Mouse (Mus musculus): Measurements from ENCODE around the gene Myo1f. TPM values are rescaled to one million over a fixed set of nuclear protein-coding genes. Genes with fewer than 3 reads are reported as not detected.

The Myo1f gene
- polyA plus RNA-seq, 1 experiment from 2014 or later = 6.4 TPM

DNA sequence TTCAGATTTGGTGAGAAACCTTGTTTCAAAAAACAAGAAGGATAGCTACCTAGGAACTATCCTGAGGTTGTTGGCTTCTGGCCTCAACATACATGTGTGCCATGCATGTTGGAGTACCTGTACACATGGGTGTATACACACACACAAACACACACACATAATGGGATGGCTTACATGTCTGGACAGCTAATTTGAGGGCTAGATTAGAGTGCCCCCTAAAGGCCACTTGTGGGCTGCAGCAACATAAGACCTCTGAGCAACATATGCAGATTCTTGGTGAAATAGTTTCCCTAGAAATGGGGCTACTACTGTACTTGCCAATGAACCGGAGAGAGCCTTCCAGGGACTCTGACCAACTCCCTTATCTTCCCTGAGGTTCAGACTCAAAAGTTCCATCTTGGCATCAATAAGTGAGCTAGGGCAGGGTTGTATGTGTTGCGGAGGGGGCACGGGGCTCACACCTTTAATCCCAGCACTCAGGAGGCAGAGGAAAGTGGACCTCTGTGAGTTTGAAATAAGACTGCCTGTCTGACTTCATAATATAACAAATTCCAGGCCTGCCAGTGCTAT, 16.3 kb upstream of the Myo1f start:
- Histone ChIP-seq H3K27me3 (replicated peaks) (no peaks in the 10 kb centered on the region), H3K4me2 (no peak overlapping the region), H3K36me3 (peaks cover 20% of the 10 kb centered on the region), H3K4me1 (no peaks in the 10 kb centered on the region), H3K27ac (no peak overlapping the region), H3K4me3 (replicated peaks) (no peak overlapping the region), H3K9ac (no peak overlapping the region), H3K9me3 (no peaks in the 10 kb centered on the region)
- no peak for ATAC-seq (ENCODE audit: insufficient read depth, low FRiP score, low read depth)
- WGBS = 85% methylated on average over 3 of the region's 3 CpGs

DNA sequence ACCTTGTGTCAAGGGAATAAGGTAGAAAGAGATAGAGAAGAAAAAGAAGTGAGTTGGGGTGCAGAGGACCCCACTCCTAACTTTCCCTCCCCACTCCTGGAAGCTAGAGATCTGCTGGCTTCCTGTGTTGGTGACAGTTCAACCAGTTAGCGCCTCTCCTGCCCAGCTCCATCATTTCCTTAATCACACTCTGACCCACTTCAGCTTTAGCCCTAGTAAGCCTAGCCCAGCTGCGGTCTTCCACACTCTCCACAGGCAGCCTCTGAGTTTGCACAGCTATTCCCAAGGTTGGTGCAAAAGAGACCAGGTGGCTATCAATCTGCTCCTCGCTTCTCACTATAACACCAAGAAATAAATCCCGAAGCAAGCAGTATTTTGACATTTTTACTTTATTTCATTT, 15.6 kb upstream of the Myo1f start:
- Histone ChIP-seq H3K27ac (no peak overlapping the region), H3K36me3 (peaks cover 26% of the 10 kb centered on the region), H3K27me3 (replicated peaks) (no peaks in the 10 kb centered on the region), H3K4me1 (no peaks in the 10 kb centered on the region), H3K4me2 (no peak overlapping the region), H3K4me3 (replicated peaks) (no peak overlapping the region), H3K9ac (no peak overlapping the region), H3K9me3 (no peaks in the 10 kb centered on the region)
- ATAC-seq (ENCODE audit: insufficient read depth, low FRiP score, low read depth) = no peak
- WGBS = 93% methylated on average over 4 of the region's 4 CpGs

DNA sequence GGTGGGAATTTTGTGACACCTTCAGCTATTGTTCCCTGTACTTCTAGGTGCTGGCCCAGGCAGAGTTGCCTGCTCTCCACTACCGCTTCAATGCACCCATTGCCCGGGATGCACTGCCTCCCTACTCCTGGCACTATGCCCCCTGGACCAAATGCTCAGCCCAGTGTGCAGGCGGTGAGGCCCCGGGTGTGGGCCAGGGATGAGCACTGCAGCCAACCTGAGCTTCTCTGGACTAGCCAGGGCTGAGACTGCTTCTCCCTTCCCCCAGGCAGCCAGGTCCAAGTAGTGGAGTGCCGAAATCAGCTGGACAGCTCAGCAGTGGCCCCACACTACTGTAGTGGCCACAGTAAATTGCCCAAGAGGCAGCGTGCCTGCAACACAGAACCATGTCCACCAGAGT, 6.3 kb upstream of the Myo1f start:
- H3K9ac ChIP-seq = no peak overlapping the region
- WGBS = 90% methylated on average over 6 of the region's 6 CpGs
- no peak overlapping the region for H3K4me3 ChIP-seq (replicated peaks)
- no peak overlapping the region for H3K4me2 ChIP-seq
- H3K27ac ChIP-seq = no peak overlapping the region
- H3K4me1 ChIP-seq = no peaks in the 10 kb centered on the region
- H3K9me3 ChIP-seq = no peaks in the 10 kb centered on the region
- H3K36me3 ChIP-seq = peaks cover 28% of the 10 kb centered on the region
- H3K27me3 ChIP-seq (replicated peaks) = no peaks in the 10 kb centered on the region
- no peak for ATAC-seq (ENCODE audit: insufficient read depth, low FRiP score, low read depth)

DNA sequence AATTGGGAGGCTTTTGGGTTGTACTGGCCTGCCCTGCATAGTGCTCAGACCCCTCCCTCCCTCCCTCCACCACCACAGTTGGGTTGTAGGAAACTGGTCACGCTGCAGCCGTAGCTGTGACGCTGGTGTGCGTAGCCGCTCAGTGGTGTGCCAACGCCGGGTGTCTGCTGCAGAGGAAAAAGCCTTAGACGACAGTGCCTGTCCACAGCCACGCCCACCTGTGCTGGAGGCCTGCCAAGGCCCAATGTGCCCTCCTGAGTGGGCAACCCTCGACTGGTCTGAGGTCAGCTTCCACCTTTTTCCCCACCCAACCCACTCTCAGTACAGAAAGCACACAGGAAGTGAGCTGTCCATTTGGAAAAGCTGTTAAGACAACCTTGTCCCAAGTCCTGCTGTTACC, 5.1 kb upstream of the Myo1f start:
- ATAC-seq (ENCODE audit: insufficient read depth, low FRiP score, low read depth) = no peak
- no peak overlapping the region for H3K27ac ChIP-seq

DNA sequence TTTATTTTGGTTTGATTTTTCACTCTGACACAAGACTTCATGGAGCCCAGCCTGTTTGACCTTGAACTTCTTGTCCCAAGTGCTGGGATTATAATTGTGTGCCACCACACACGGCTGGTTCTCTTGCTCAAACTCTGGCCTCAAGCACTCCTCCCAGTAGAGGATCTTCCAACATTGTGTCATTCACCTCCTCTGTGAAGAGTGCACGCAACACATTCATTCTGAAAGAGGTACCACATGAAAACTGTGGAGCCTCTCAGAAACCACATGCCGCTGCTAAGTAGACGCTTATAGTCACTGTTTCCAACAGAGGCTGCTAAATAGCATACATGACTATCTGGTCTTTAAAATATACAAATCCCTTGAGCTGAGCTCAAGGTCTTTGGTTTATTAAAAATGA, 3.4 kb upstream of the Myo1f start:
- H3K36me3 ChIP-seq = peaks cover 16% of the 10 kb centered on the region
- H3K9me3 ChIP-seq = no peaks in the 10 kb centered on the region
- H3K27ac ChIP-seq = no peak overlapping the region
- ATAC-seq (ENCODE audit: insufficient read depth, low FRiP score, low read depth) = no peak
- H3K9ac ChIP-seq = no peak overlapping the region
- no peaks in the 10 kb centered on the region for H3K27me3 ChIP-seq (replicated peaks)
- 85% methylated on average over 4 of the region's 4 CpGs for WGBS
- no peaks in the 10 kb centered on the region for H3K4me1 ChIP-seq
- H3K4me3 ChIP-seq (replicated peaks) = no peak overlapping the region
- no peak overlapping the region for H3K4me2 ChIP-seq

More for the DNA sequence above, 5.1 kb upstream of the Myo1f start:
- no peak overlapping the region for H3K9ac ChIP-seq
- H3K4me1 ChIP-seq = no peaks in the 10 kb centered on the region
- H3K4me2 ChIP-seq = no peak overlapping the region
- no peak overlapping the region for H3K4me3 ChIP-seq (replicated peaks)
- H3K36me3 ChIP-seq = peaks cover 19% of the 10 kb centered on the region
- H3K9me3 ChIP-seq = no peaks in the 10 kb centered on the region
- WGBS = 78% methylated on average over 10 of the region's 10 CpGs
- no peaks in the 10 kb centered on the region for H3K27me3 ChIP-seq (replicated peaks)

DNA sequence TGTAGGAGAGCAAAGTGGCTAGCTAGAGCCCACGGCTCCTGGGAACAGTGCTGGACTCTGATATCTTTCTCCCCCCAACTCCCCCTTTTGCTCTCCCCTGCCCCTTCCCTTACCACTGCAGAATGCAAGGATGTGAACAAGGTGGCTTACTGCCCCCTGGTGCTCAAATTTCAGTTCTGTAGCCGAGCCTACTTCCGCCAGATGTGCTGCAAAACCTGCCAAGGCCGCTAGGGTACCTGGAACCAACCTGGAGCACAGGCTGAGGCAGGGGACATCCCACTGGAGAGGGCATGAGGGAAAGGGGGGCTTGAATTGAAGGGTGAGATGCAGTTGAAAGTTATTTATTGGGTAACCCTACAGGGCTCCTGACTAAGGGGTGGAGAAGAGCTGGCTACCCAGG, 2.5 kb upstream of the Myo1f start:
- Histone ChIP-seq H3K4me2 (no peak overlapping the region), H3K27ac (no peak overlapping the region), H3K4me1 (no peaks in the 10 kb centered on the region), H3K9ac (no peak overlapping the region), H3K27me3 (replicated peaks) (no peaks in the 10 kb centered on the region), H3K4me3 (replicated peaks) (no peak overlapping the region), H3K36me3 (peaks cover 16% of the 10 kb centered on the region), H3K9me3 (no peaks in the 10 kb centered on the region)
- WGBS = 44% methylated on average over 4 of the region's 4 CpGs
- ATAC-seq (ENCODE audit: insufficient read depth, low FRiP score, low read depth) = no peak

DNA sequence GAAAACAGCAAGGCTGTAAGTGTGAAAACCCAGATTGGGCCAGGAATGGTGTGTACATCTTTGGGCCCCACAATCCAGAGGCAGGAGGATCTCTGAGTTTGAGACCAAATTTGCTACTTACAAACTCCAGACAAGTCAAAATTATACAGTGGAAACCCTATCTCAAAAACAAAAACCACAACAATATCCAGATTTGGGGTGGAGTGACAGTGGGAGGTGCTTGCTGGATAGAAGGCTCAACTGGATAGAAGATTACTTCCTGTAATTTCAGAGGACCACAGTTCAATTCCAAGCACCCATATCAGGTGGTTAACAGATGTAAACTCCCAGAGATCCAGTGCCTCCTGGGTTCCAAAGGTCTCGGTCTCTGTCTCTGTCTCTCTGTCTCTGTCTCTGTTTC, 971 bp upstream of the Myo1f start:
- Histone ChIP-seq H3K27ac (no peak overlapping the region), H3K9me3 (no peaks in the 10 kb centered on the region), H3K36me3 (peaks cover 5% of the 10 kb centered on the region; the same call in 1 of the 2 replicates), H3K4me2 (no peak overlapping the region), H3K4me3 (replicated peaks) (no peak overlapping the region), H3K9ac (no peak overlapping the region), H3K4me1 (no peaks in the 10 kb centered on the region), H3K27me3 (replicated peaks) (no peaks in the 10 kb centered on the region)
- 94% methylated on average over 1 of the region's 1 CpGs for WGBS
- ATAC-seq (ENCODE audit: insufficient read depth, low FRiP score, low read depth) = no peak

DNA sequence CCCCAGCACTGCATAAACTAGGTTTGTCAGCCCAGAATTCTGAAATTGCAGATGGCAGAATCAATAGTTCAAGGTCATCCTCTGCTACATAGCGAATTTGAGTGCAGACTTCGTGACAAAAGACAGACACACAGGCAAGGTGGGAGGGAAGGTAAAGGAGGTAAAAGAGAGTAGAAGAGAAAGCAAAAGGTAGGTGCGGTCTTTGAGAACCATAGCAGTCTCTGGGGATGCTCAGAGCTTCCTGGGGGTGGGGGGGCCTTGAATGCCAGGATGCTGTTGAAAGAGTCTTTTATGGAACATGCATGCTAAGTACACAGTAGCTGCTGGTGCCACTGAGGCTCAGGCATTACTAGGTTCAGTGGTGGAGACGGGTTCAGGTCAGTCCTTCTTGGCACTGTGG, 2.4 kb downstream of the Myo1f start:
- no peak overlapping the region for H3K27ac ChIP-seq
- no peaks in the 10 kb centered on the region for H3K27me3 ChIP-seq (replicated peaks)
- H3K9me3 ChIP-seq = no peaks in the 10 kb centered on the region
- no peak for ATAC-seq (ENCODE audit: insufficient read depth, low FRiP score, low read depth)
- H3K4me2 ChIP-seq = no peak overlapping the region
- WGBS = 64% methylated on average over 4 of the region's 4 CpGs
- H3K4me3 ChIP-seq (replicated peaks) = no peak overlapping the region
- no peak overlapping the region for H3K9ac ChIP-seq
- no peaks in the 10 kb centered on the region for H3K36me3 ChIP-seq
- no peaks in the 10 kb centered on the region for H3K4me1 ChIP-seq

DNA sequence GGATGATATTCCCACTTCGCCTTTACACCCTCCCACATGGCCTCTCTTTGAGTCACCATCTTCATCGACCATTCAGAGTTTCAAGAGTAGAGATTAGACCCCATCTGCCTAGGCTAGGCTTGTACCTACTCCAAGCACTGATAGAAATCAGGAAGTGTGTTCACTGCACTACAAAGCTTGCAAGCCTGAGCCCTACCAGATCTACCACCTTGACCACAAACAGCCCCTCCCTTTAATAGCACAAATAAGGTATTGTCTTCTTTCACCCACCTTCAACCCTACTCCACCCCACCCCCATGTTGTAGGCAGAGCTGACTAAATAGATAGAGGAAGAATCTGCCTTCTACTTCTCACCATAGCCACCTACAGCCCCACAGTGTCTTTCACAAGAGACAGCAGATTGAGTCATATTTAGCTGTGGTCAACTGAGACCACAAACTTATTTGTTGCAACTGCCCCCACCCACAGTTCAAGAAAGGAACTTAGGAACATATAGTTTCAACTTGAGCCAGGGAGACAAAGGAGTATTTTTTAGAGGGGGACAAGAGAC, 8.1 kb downstream of the Myo1f start:
- no peak for ATAC-seq (ENCODE audit: insufficient read depth, low FRiP score, low read depth)
- no peak overlapping the region for H3K4me2 ChIP-seq
- no peaks in the 10 kb centered on the region for H3K9me3 ChIP-seq
- 74% methylated on average over 2 of the region's 2 CpGs for WGBS
- H3K9ac ChIP-seq = no peak overlapping the region
- H3K36me3 ChIP-seq = no peaks in the 10 kb centered on the region
- H3K27ac ChIP-seq = no peak overlapping the region
- no peak overlapping the region for H3K4me3 ChIP-seq (replicated peaks)
- H3K4me1 ChIP-seq = no peaks in the 10 kb centered on the region
- H3K27me3 ChIP-seq (replicated peaks) = no peaks in the 10 kb centered on the region

DNA sequence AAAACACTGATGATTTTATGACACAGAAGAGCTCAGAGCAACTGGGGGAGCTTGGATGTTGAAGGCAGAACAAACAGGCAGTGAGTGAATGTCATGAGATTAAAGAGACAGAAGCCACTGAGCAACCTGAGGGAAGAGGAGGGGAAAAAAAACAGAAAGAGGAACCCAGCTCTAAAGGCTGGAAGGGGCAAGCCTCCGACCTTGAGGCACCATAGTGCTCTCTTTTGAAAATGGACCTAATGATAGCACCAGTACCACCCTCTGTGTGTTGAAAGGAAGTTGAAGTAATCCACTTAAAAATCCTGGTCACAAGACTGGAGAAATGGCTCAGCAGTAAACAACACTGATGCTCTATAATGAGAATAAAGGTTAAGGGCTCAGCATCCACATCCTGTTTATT, 9.1 kb downstream of the Myo1f start:
- Histone ChIP-seq H3K27ac (no peak overlapping the region), H3K4me2 (no peak overlapping the region), H3K27me3 (replicated peaks) (no peaks in the 10 kb centered on the region), H3K9ac (no peak overlapping the region), H3K36me3 (no peaks in the 10 kb centered on the region), H3K4me3 (replicated peaks) (no peak overlapping the region), H3K4me1 (no peaks in the 10 kb centered on the region), H3K9me3 (no peaks in the 10 kb centered on the region)
- no peak for ATAC-seq (ENCODE audit: insufficient read depth, low FRiP score, low read depth)
- 41% methylated on average over 1 of the region's 1 CpGs for WGBS

DNA sequence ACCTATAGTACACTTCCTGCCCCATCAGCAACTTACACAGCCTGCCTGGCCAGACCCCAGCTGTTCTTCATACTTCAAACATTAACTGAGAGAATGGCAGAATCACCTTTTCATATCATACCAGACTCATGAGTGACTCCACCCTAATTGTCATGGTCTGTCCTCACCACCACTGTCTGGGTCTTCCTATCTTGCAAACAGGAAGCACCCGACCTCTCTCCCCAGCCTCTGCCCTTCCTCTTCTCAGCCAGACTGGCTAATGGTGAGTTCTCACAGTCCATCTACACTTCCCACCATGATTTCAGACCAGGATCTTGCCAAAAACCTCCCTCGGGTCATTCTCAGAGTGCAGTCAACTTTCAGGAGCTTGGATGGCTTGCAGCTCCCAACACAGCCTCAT, 10.7 kb downstream of the Myo1f start:
- Histone ChIP-seq H3K9me3 (no peaks in the 10 kb centered on the region), H3K27ac (no peak overlapping the region), H3K4me1 (no peaks in the 10 kb centered on the region), H3K27me3 (replicated peaks) (no peaks in the 10 kb centered on the region), H3K4me3 (replicated peaks) (no peak overlapping the region), H3K9ac (no peak overlapping the region), H3K4me2 (no peak overlapping the region), H3K36me3 (no peaks in the 10 kb centered on the region)
- WGBS = 77% methylated on average over 2 of the region's 2 CpGs
- no peak for ATAC-seq (ENCODE audit: insufficient read depth, low FRiP score, low read depth)

DNA sequence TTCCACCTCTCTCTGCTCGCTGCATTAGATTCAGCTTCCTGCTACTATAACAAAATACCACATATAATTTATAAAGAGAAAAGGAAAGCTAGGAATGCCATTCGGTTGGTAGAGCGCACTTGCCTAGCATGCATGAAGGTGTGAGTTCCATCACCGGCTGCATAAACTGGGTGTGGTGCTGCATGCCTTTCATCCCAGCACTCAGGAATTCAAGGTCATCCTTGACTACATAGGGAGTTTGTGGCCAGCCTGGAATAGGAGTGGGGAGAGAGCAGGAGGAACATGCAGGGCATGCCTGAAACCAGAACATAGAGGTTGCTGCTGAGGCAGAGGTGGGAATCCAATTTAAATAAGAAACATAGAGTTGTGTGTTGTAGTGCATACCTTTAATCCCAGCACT, 28.6 kb downstream of the Myo1f start:
- no peaks in the 10 kb centered on the region for H3K4me1 ChIP-seq
- no peaks in the 10 kb centered on the region for H3K27me3 ChIP-seq (replicated peaks)
- H3K27ac ChIP-seq = no peak overlapping the region
- H3K9ac ChIP-seq = no peak overlapping the region
- H3K36me3 ChIP-seq = no peaks in the 10 kb centered on the region
- no peak overlapping the region for H3K4me3 ChIP-seq (replicated peaks)
- H3K4me2 ChIP-seq = no peak overlapping the region
- no peaks in the 10 kb centered on the region for H3K9me3 ChIP-seq
- WGBS = 69% methylated on average over 4 of the region's 4 CpGs
- no peak for ATAC-seq (ENCODE audit: insufficient read depth, low FRiP score, low read depth)

DNA sequence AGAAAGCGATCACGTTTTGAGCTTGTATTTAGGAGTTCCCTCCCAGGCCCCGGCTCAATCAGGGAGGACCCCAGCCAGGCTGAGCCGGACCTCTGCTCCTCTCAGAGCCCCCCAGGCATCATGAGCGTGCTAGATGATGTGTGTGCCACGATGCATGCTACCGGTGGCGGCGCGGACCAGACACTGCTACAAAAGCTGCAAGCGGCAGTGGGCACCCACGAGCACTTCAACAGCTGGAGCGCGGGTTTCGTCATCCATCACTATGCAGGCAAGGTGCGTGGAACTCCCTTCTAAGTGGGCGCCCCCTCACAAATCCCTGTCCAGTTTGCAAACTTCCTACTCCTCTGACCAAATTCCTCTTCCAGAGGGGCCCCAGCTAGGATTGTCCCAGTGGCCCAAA, 30.5 kb downstream of the Myo1f start:
- H3K36me3 ChIP-seq = no peaks in the 10 kb centered on the region
- no peaks in the 10 kb centered on the region for H3K27me3 ChIP-seq (replicated peaks)
- H3K4me3 ChIP-seq (replicated peaks) = no peak overlapping the region
- no peak overlapping the region for H3K27ac ChIP-seq
- WGBS = 70% methylated on average over 17 of the region's 17 CpGs
- no peak overlapping the region for H3K4me2 ChIP-seq
- no peak for ATAC-seq (ENCODE audit: insufficient read depth, low FRiP score, low read depth)
- H3K4me1 ChIP-seq = no peaks in the 10 kb centered on the region
- H3K9me3 ChIP-seq = no peaks in the 10 kb centered on the region
- H3K9ac ChIP-seq = no peak overlapping the region
